Mouse (Mus musculus): ENCODE data around the gene Tbc1d17. TPM values are rescaled to one million over a fixed set of nuclear protein-coding genes. Genes with fewer than 3 reads are reported as not detected.

The Tbc1d17 gene
- total and polyA plus RNA-seq, 3 experiments = 31.9 to 40.5 (median 38.5) TPM

GRCm38 (mm10) chr7:44863210-44863609 lies 14.3 kb upstream of the Tbc1d17 start:
- H3K4me3 ChIP-seq (replicated peaks in 1 of 3; ENCODE audit: low read depth in 2 of 3, low read length in 2 of 3, poor library complexity in 1 of 3) = no peak overlapping the region
- peaks cover 41 to 76% of the 10 kb centered on the region in 2 experiments for H3K36me3 ChIP-seq (replicated peaks in 1 of 2; ENCODE audit: control insufficient read depth in 1 of 2, insufficient read depth in 1 of 2, low read length in 1 of 2)
- dilution Hi-C loops (cut with MboI; ENCODE audit: extremely low pct_ligation_motif_present, extremely low pct_unique_long_range_greater_than_20kb, low sequenced_read_pairs) = no loop called here

GRCm38 (mm10) chr7:44862434-44862833 lies 13.6 kb upstream of the Tbc1d17 start:
- DNase-seq (ENCODE audit: extremely low read depth) = no peak
- no peak overlapping the region for H3K4me3 ChIP-seq (replicated peaks in 1 of 3; ENCODE audit: low read depth in 2 of 3, low read length in 2 of 3, poor library complexity in 1 of 3)
- peaks cover 35 to 66% of the 10 kb centered on the region in 2 experiments for H3K4me1 ChIP-seq (ENCODE audit: control insufficient read depth in 1 of 2, insufficient read depth in 2 of 2)

More at GRCm38 (mm10) chr7:44863210-44863609, 14.3 kb upstream of the Tbc1d17 start:
- Histone ChIP-seq H3K9me3 (replicated peaks; ENCODE audit: low read length) (no peaks in the 10 kb centered on the region), H3K27ac (ENCODE audit: insufficient read depth, low read depth) (no peak overlapping the region), H3K4me1 (ENCODE audit: control insufficient read depth in 1 of 2, insufficient read depth in 2 of 2) (peaks cover 35 to 65% of the 10 kb centered on the region in 2 experiments), H3K79me2 (replicated peaks; ENCODE audit: control insufficient read depth, extremely low read depth, insufficient read depth, poor library complexity, severe bottlenecking) (no peaks in the 10 kb centered on the region), H3K27me3 (replicated peaks) (peaks cover 3% of the 10 kb centered on the region), H3K4me2 (ENCODE audit: insufficient read depth, low read depth, poor library complexity, severe bottlenecking) (no peak overlapping the region), H3K9ac (ENCODE audit: insufficient read depth, low read depth) (no peak overlapping the region)
- no peak for DNase-seq (ENCODE audit: extremely low read depth)
- TF ChIP-seq MAZ (IDR thresholded peaks at IDR 0.05; ENCODE audit: low read depth, low read length) (no peak), JUN (IDR thresholded peaks at IDR 0.05; ENCODE audit: insufficient read depth, low read depth, low read length) (no peak), ZC3H11A (IDR thresholded peaks at IDR 0.05; ENCODE audit: low read depth, low read length) (no peak), KAT2A (IDR thresholded peaks at IDR 0.05; ENCODE audit: insufficient replicate concordance, low read length) (no peak), MEF2A (IDR thresholded peaks at IDR 0.05; ENCODE audit: borderline replicate concordance, low read depth, low read length) (no peak), ZNF384 (IDR thresholded peaks at IDR 0.05; ENCODE audit: low read depth, low read length) (no peak), NELFE (IDR thresholded peaks at IDR 0.05; ENCODE audit: low read depth, low read length) (no peak), SMC3 (IDR thresholded peaks at IDR 0.05; ENCODE audit: low read depth, low read length) (no peak)
- in situ Hi-C loops (cut with MboI; ENCODE audit: low pct_ligation_motif_present, low pct_unique_long_range_greater_than_20kb, low sequenced_read_pairs) = no loop called here

More at GRCm38 (mm10) chr7:44862434-44862833, 13.6 kb upstream of the Tbc1d17 start:
- Histone ChIP-seq H3K27ac (ENCODE audit: insufficient read depth, low read depth) (no peak overlapping the region), H3K4me2 (ENCODE audit: insufficient read depth, low read depth, poor library complexity, severe bottlenecking) (no peak overlapping the region), H3K9me3 (replicated peaks; ENCODE audit: low read length) (no peaks in the 10 kb centered on the region), H3K36me3 (replicated peaks in 1 of 2; ENCODE audit: control insufficient read depth in 1 of 2, insufficient read depth in 1 of 2, low read length in 1 of 2) (peaks cover 41 to 76% of the 10 kb centered on the region in 2 experiments), H3K9ac (ENCODE audit: insufficient read depth, low read depth) (no peak overlapping the region), H3K27me3 (replicated peaks) (no peaks in the 10 kb centered on the region), H3K79me2 (replicated peaks; ENCODE audit: control insufficient read depth, extremely low read depth, insufficient read depth, poor library complexity, severe bottlenecking) (no peaks in the 10 kb centered on the region)
- dilution Hi-C loops (cut with MboI; ENCODE audit: extremely low pct_ligation_motif_present, extremely low pct_unique_long_range_greater_than_20kb, low sequenced_read_pairs) = no loop called here
- TF ChIP-seq NRF1 (IDR thresholded peaks at IDR 0.05; ENCODE audit: low read depth, low read length) (no peak), HCFC1 (IDR thresholded peaks at IDR 0.05; ENCODE audit: low read depth, low read length) (no peak), ZNF384 (IDR thresholded peaks at IDR 0.05; ENCODE audit: low read depth, low read length) (no peak), MAX (IDR thresholded peaks at IDR 0.05; ENCODE audit: low read length) (no peak), PAX5 (IDR thresholded peaks at IDR 0.05; ENCODE audit: low read length) (no peak), ZC3H11A (IDR thresholded peaks at IDR 0.05; ENCODE audit: low read depth, low read length) (no peak), ETS1 (conservative IDR thresholded peaks at IDR 0.05; ENCODE audit: low read depth, low read length) (no peak), CHD1 (IDR thresholded peaks at IDR 0.05; ENCODE audit: low read depth, low read length) (no peak), ZKSCAN1 (IDR thresholded peaks at IDR 0.05; ENCODE audit: borderline replicate concordance, low read depth, low read length) (no peak), ZMIZ1 (IDR thresholded peaks at IDR 0.05; ENCODE audit: low read depth, low read length) (no peak), USF1 (IDR thresholded peaks at IDR 0.05; ENCODE audit: low read depth, low read length) (no peak), EP300 (IDR thresholded peaks at IDR 0.05; ENCODE audit: low read length) (no peak), MAFK (IDR thresholded peaks at IDR 0.05; ENCODE audit: insufficient replicate concordance, low read length) (no peak), CTCF (conservative IDR thresholded peaks at IDR 0.05 in 1 of 2, IDR thresholded peaks at IDR 0.05 in 1 of 2; ENCODE audit: low read depth in 2 of 2, low read length in 2 of 2) (no peak), USF2 (conservative IDR thresholded peaks at IDR 0.05; ENCODE audit: low read depth, low read length) (no peak), SIN3A (IDR thresholded peaks at IDR 0.05; ENCODE audit: low read length) (no peak), IRF4 (IDR thresholded peaks at IDR 0.05; ENCODE audit: low read depth, low read length) (no peak)
- in situ Hi-C loops (cut with MboI; ENCODE audit: low pct_ligation_motif_present, low pct_unique_long_range_greater_than_20kb, low sequenced_read_pairs) = no loop called here
